Mouse (Mus musculus) midbrain, embryonic 16.5 days (tissue): ENCODE measurements around the gene Olfr1302. TPM values are rescaled to one million over a fixed set of nuclear protein-coding genes. Genes with fewer than 3 reads are reported as not detected.

Experiments used
- ATAC-seq: fragments of 200-750 bp; cut with Nextera tagmentation; 2 replicates; pipeline ENCODE4 v1.8.0; 2017; ENCODE audit warnings: moderate TSS enrichment
- H3K27ac ChIP-seq: fragments of 300-500 bp; sonication (generic); 2 replicates; pipeline ENCODE4 v1.5.1; 2014; ENCODE audit warnings: mild to moderate bottlenecking, low read length, mixed read lengths
- H3K27me3 ChIP-seq: fragments of 300-500 bp; sonication (generic); 2 replicates; pipeline ENCODE4 v1.6.1; 2014; ENCODE audit warnings: low read depth, low read length, mixed read lengths; ENCODE audit not compliant: control insufficient read depth, insufficient read depth
- H3K36me3 ChIP-seq: fragments of 300-500 bp; sonication (generic); 2 replicates; pipeline ENCODE4 v1.6.1; 2014; ENCODE audit warnings: mild to moderate bottlenecking, low read length, moderate library complexity, mixed read lengths; ENCODE audit not compliant: control insufficient read depth, insufficient read depth
- H3K4me1 ChIP-seq: fragments of 300-500 bp; sonication (generic); 2 replicates; pipeline ENCODE4 v1.6.1; 2014; ENCODE audit warnings: mild to moderate bottlenecking, low read length, mixed read lengths; ENCODE audit not compliant: control insufficient read depth, insufficient read depth
- H3K4me2 ChIP-seq: fragments of 300-500 bp; sonication (generic); 2 replicates; pipeline ENCODE4 v1.6.1; 2014; ENCODE audit warnings: mild to moderate bottlenecking, low read length, mixed read lengths
- H3K4me3 ChIP-seq: fragments of 300-500 bp; sonication (generic); 2 replicates; pipeline ENCODE4 v1.5.1; 2014; ENCODE audit warnings: low read depth, mild to moderate bottlenecking, low read length, moderate library complexity, mixed read lengths
- H3K9ac ChIP-seq: fragments of 300-500 bp; sonication (generic); 2 replicates; pipeline ENCODE4 v1.6.1; 2014; ENCODE audit warnings: low read depth, low read length, mixed read lengths
- H3K9me3 ChIP-seq: fragments of 300-500 bp; sonication (generic); replicated peaks from 2 replicates; pipeline ENCODE4 v1.6.1; 2014; ENCODE audit warnings: mild to moderate bottlenecking, low read length, mixed read lengths; ENCODE audit not compliant: control insufficient read depth, poor library complexity, severe bottlenecking
- WGBS: fragments of 180-500 bp; shearing (Covaris S2); extraction: QIAGEN DNeasy Blood & Tissue Kit; methylation state at CpG from one replicate; pipeline ENCODE4 v1.1.7; 2014; 5-methylcytosine and 5-hydroxymethylcytosine counted together
- polyA plus RNA-seq: library from polyadenylated mRNA; unstranded; fragments of >200 nt; fragmentation: Nextera tagmentation; extraction: Ambion mirVana; gene quantifications from 2 replicates; pipeline ENCODE4 v1.2.1, GENCODE M21; 2015

The Olfr1302 gene
- not detected in 2 replicates for polyA plus RNA-seq

GRCm38 (mm10) chr2:111777129-111777528, at the start of gene Olfr1302:
TSS of gene Olfr1302 (plus strand) at chr2:111777429.
- no peak for ATAC-seq
- no peak within 1 kb of the TSS for H3K4me2 ChIP-seq
- H3K27me3 ChIP-seq: no peaks in the 10 kb centered on the region
- WGBS: 78% methylated on average over 2 of the region's 2 CpGs
- H3K4me3 ChIP-seq: no peak within 1 kb of the TSS
- H3K4me1 ChIP-seq: no peaks in the 10 kb centered on the region
- H3K9ac ChIP-seq: no peak within 1 kb of the TSS
- no peak within 1 kb of the TSS for H3K27ac ChIP-seq
- H3K36me3 ChIP-seq: no peaks in the 10 kb centered on the region
- H3K9me3 ChIP-seq: no peaks in the 10 kb centered on the region

- H3K9ac ChIP-seq: no peak within 1 kb of the TSS
- H3K27ac ChIP-seq: no peak within 1 kb of the TSS
- H3K9me3 ChIP-seq: no peaks in the 10 kb centered on the region
- no peaks in the 10 kb centered on the region for H3K4me1 ChIP-seq
- ATAC-seq: no peak
- H3K27me3 ChIP-seq: no peaks in the 10 kb centered on the region
- WGBS: 87% methylated on average over 3 of the region's 3 CpGs
- H3K4me3 ChIP-seq: no peak within 1 kb of the TSS
- no peaks in the 10 kb centered on the region for H3K36me3 ChIP-seq
- no peak within 1 kb of the TSS for H3K4me2 ChIP-seq
Observed at GRCm38 (mm10) chr2:111750706-111751105, 26.5 kb upstream of the Olfr1302 start, which contains the start of gene Olfr1301. TSS of gene Olfr1301 (plus strand) at chr2:111751006.

DNA sequence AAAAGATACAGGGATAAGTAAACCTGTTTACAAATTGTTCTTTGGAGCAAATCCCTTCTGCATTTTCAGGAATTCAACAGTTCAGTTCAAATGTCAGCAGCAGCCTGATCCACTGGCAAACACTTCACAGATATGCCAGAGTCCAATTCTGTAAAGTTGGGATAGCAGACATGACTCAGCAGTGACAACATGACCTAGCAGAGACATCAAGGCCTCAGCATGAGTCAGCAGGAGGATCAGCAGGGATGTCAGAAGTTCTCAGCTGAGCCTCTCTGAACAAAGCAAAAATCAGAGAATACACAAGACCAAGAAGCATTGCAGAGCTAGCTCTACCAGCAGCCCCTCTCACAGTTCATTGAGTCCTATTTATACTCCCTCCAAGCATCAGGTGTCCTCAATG, 35.7 kb downstream of the Olfr1302 start:
- Histone ChIP-seq H3K4me2 (no peak overlapping the region), H3K27me3 (no peaks in the 10 kb centered on the region), H3K9ac (no peak overlapping the region), H3K36me3 (no peaks in the 10 kb centered on the region), H3K27ac (no peak overlapping the region), H3K4me1 (no peaks in the 10 kb centered on the region), H3K9me3 (no peaks in the 10 kb centered on the region), H3K4me3 (no peak overlapping the region)
- ATAC-seq: no peak

DNA sequence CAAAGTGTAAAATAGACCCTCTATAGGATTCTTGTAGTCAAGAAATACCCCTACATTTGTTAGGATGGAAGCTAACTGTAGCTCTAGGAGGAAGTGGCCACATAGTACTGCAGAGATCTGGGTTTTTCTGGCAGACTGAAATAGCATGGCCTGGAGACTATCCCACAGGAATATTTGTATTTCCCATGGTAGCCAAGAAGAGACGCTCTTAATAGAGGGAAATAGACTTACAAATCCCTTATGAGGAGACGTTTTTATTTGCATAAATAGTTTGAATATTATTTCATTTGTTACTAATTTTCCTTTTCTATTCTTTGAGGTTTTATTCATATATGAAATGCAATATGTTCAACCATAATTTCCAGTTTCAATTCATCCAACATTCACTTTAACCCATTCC, 43.0 kb downstream of the Olfr1302 start, which contains the start of gene Olfr1303:
TSS of gene Olfr1303 (minus strand) at position 101 of the 400 bp plus-strand sequence.
- Histone ChIP-seq H3K27ac (no peak within 1 kb of the TSS), H3K4me3 (no peak within 1 kb of the TSS), H3K36me3 (no peaks in the 10 kb centered on the region), H3K4me1 (no peaks in the 10 kb centered on the region), H3K4me2 (no peak within 1 kb of the TSS), H3K9me3 (no peaks in the 10 kb centered on the region), H3K9ac (no peak within 1 kb of the TSS), H3K27me3 (no peaks in the 10 kb centered on the region)
- WGBS: 80% methylated on average over 2 of the region's 2 CpGs
- ATAC-seq: no peak

Other genes with a start within 250 kb of the Olfr1302 start
- not detected in 2 replicates for gene Olfr1294, start 237.1 kb upstream of the Olfr1302 start, polyA plus RNA-seq
- not detected in 2 replicates for gene Olfr1295, start 207.7 kb upstream of the Olfr1302 start, polyA plus RNA-seq
- not detected in 2 replicates for gene Olfr1297, start 150.9 kb upstream of the Olfr1302 start, polyA plus RNA-seq
- gene Olfr1298, start 128.2 kb upstream of the Olfr1302 start, polyA plus RNA-seq: not detected in 2 replicates
- not detected in 2 replicates for gene Olfr1299, start 116.0 kb upstream of the Olfr1302 start, polyA plus RNA-seq
- not detected in 2 replicates for gene Olfr1301, start 26.4 kb upstream of the Olfr1302 start, polyA plus RNA-seq
- not detected in 2 replicates for gene Olfr1303, start 42.9 kb downstream of the Olfr1302 start, polyA plus RNA-seq
- not detected in 2 replicates for gene Olfr1305, start 99.7 kb downstream of the Olfr1302 start, polyA plus RNA-seq
- not detected in 2 replicates for gene Olfr1306, start 138.8 kb downstream of the Olfr1302 start, polyA plus RNA-seq
- not detected in 2 replicates for gene Olfr1307, start 172.0 kb downstream of the Olfr1302 start, polyA plus RNA-seq
- gene Olfr1308, start 187.5 kb downstream of the Olfr1302 start, polyA plus RNA-seq: not detected in 2 replicates
- gene Olfr1309, start 212.9 kb downstream of the Olfr1302 start, polyA plus RNA-seq: not detected in 2 replicates
- gene Olfr1310, start 235.3 kb downstream of the Olfr1302 start, polyA plus RNA-seq: not detected in 2 replicates
- gene Olfr1311, start 247.0 kb downstream of the Olfr1302 start, polyA plus RNA-seq: not detected in 2 replicates